Mouse (Mus musculus) Patski (cell line): ENCODE data around the gene Zfpm1. TPM values are rescaled to one million over a fixed set of nuclear protein-coding genes. Genes with fewer than 3 reads are reported as not detected.
A peak's percentile ranks its signal among the peaks of the same experiment; 100 is the strongest.

Source experiments
- ATAC-seq: fragments of 100-300 bp; one replicate; pipeline ENCODE4 v1.8.0; 2021
- CTCF ChIA-PET: fragments of 350-600 bp; sonication (Branson Sonifier 250); formaldehyde crosslinking; loops from one replicate; lab custom pipeline; 2022; ENCODE audit warnings: inconsistent platforms; lab: Charles Lee
- POLR2A ChIA-PET: fragments of 350-600 bp; sonication (Branson Sonifier 250); formaldehyde crosslinking; loops from one replicate; lab custom pipeline; 2022; ENCODE audit warnings: antibody characterized with exemption, inconsistent platforms; lab: Charles Lee
- DNase-seq: peaks from one replicate; pipeline ENCODE4 v3.0.0-alpha.2; 2011; ENCODE audit warnings: low read depth, low spot score
- H3K27me3 ChIP-seq: fragments of 371-371 bp; one replicate; pipeline ENCODE4 v1.5.1; 2021
- CTCF ChIP-seq: fragments of 100-300 bp; IDR thresholded peaks from one replicate; pipeline ENCODE4 v1.5.1; 2021
- in situ Hi-C: fragments of 300-500 bp; cut with MboI; formaldehyde crosslinking; loops from 3 replicates; pipeline ENCODE4 v1.11.1; 2018; ENCODE audit warnings: low pct_unique_long_range_greater_than_20kb, mixed read lengths
- polyA plus RNA-seq: library from polyadenylated mRNA; unstranded; gene quantifications from one replicate; pipeline ENCODE4 v1.2.3, GENCODE M21; 2021

The Zfpm1 gene
- 17.8 TPM for polyA plus RNA-seq

DNA sequence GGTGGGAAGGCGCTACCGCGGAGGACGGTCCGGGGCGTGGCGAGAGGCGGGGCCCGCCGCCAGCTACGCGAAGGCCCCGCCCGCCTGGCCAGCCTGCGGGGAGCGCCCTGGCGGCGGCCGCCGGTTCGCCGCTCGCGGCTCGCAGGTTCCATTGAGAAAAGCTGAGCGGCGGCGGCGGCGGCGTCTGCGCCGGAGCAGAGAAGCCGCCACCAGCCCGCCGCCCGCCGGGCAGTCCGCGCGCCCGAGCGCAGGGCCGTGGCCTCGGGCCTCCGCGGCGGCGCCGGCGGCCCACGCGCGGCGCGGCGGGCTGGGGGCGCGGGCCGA lies at the start of gene Zfpm1:
Zfpm1 (plus strand) TSS at position 107 of the 324 bp plus-strand sequence.
- ATAC-seq: no peak
- no peaks in the 10 kb centered on the region for H3K27me3 ChIP-seq
- in situ Hi-C loops: loop anchor here (5.0 kb wide), 1 partner anchor 50 kb away; no protein-coding TSS in a partner anchor
- no peak for DNase-seq
- ChIA-PET POLR2A (interaction anchor here (1.2 kb wide), 1 partner anchor 52 kb away, joined by 3 read pairs; no protein-coding TSS in a partner anchor), CTCF (interaction anchor here (1.0 kb wide), 1 partner anchor 304 kb away, joined by 3 read pairs; no protein-coding TSS in a partner anchor)
- TF ChIP-seq CTCF: no peak

DNA sequence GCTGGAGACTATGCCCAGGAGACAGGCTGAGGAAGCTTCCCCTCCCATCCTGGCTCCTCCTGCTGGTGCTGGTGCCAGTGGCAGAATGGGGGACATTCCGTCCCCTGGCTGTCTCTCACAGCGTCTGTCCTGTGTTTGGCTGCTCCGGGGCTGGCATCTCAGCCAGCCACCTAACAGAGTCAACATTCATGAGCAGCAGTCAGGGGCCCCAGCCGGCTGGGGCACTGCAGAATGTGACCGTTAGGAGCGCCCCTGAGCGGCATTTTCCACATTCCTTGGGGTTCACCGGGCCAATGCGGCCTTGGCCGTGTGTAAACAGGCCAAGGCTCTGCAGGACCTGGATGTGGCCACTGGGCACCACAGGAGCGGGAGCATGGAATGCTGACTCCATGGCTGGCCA lies 47.9 kb upstream of the Zfpm1 start:
- POLR2A ChIA-PET: interaction anchor here (0.6 kb wide), 1 partner anchor 238 kb away, joined by 4 read pairs; no protein-coding TSS in a partner anchor

DNA sequence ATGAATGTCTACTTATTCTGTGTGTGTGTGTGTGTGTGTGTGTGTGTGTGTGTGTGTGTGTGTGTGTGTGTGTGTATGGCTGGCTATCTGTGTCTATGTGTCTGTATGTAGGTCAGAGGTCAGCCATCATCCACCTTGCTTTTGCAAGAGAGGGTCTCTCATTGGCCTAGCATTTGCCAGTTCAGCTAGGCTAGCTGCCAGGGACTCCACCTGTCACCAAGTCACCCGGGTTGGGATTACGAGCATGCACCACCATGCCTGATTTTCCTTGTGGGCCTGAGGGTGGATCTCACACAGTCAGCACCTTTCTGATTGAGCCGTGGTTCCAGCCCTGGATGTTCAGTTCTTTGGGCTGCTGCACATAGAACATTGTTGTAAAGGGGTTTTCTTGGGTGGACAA lies 45.4 kb upstream of the Zfpm1 start:
- POLR2A ChIA-PET: no interaction called here
- in situ Hi-C loops: no loop called here
- H3K27me3 ChIP-seq: no peaks in the 10 kb centered on the region
- no peak for TF ChIP-seq CTCF
- DNase-seq (no peak), ATAC-seq (no peak)
- CTCF ChIA-PET: no interaction called here

More for the DNA sequence above, 47.9 kb upstream of the Zfpm1 start:
- ATAC-seq (peak; percentile 78), DNase-seq (peak; percentile 81)
- in situ Hi-C loops: no loop called here
- no peaks in the 10 kb centered on the region for H3K27me3 ChIP-seq
- no peak for TF ChIP-seq CTCF
- CTCF ChIA-PET: interaction anchor here (0.7 to 1.4 kb wide), 2 partner anchors 15 to 80 kb away, joined by 3 read pairs; no protein-coding TSS in a partner anchor

DNA sequence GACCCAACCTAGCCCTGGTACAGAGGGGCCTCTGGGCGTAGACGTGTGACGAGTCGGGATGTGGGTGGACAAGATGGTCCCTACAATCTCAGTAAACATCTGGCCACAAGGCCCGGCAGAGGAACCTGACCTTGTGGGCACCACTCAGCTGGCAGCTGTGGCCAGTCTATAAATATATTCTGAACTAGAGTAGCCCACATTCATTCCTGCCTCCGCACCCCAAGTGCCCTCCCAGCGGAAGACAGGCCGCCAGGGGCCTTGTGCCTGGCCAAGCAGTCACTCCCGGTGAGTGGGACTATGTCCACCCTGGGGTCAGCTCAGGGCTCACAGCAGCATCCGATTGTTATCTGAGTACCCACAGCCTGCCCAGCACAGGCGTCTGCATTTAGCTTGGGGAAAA lies 43.7 kb upstream of the Zfpm1 start:
- ChIA-PET CTCF (no interaction called here), POLR2A (no interaction called here)
- TF ChIP-seq CTCF: no peak
- DNase-seq (no peak), ATAC-seq (no peak)
- H3K27me3 ChIP-seq: no peaks in the 10 kb centered on the region
- in situ Hi-C loops: no loop called here

GRCm38 (mm10) chr8:122238731-122239130 lies 43.2 kb upstream of the Zfpm1 start:
- ChIA-PET POLR2A (no interaction called here), CTCF (no interaction called here)
- TF ChIP-seq CTCF: no peak
- in situ Hi-C loops: no loop called here
- H3K27me3 ChIP-seq: no peaks in the 10 kb centered on the region
- no peak for ATAC-seq
- DNase-seq: no peak

- ATAC-seq (no peak), DNase-seq (no peak)
- POLR2A ChIA-PET: interaction anchor here (0.9 kb wide), 1 partner anchor 10 kb away, joined by 3 read pairs; no protein-coding TSS in a partner anchor
- H3K27me3 ChIP-seq: no peaks in the 10 kb centered on the region
- in situ Hi-C loops: no loop called here
- no peak for TF ChIP-seq CTCF
- CTCF ChIA-PET: interaction anchor here (0.9 kb wide), 1 partner anchor 19 kb away, joined by 3 read pairs; no protein-coding TSS in a partner anchor
Observed at GRCm38 (mm10) chr8:122240241-122241026, 41.5 kb upstream of the Zfpm1 start.

DNA sequence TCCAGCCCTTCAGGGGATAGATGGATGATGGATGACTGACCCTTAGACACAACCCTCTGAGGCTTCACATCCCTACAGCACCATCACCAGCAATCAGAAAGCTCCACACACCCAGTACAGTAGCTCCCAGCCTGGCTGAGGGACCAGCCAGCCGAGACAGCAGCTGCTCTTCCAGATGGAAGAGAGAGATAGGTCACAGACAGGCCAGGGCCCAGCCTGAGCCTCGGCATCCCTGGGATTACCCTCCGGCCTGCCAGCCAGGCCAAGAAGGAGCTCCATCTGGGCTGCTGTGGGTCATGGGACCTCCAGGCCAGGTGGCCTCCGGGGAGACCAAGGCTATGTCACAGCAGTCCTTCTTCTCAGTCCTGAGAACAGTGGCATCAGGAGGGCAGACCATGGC lies 38.6 kb upstream of the Zfpm1 start:
- H3K27me3 ChIP-seq: no peaks in the 10 kb centered on the region
- DNase-seq (no peak), ATAC-seq (no peak)
- ChIA-PET POLR2A (no interaction called here), CTCF (interaction anchor here (1.5 kb wide), 1 partner anchor 13 kb away, joined by 3 read pairs; no protein-coding TSS in a partner anchor)
- in situ Hi-C loops: no loop called here
- TF ChIP-seq CTCF: no peak

GRCm38 (mm10) chr8:122245161-122245560 lies 36.8 kb upstream of the Zfpm1 start:
- in situ Hi-C loops: no loop called here
- ChIA-PET CTCF (interaction anchor here (0.8 kb wide), 1 partner anchor 267 kb away, joined by 4 read pairs; no protein-coding TSS in a partner anchor), POLR2A (no interaction called here)
- TF ChIP-seq CTCF: no peak
- DNase-seq: no peak
- ATAC-seq: no peak
- no peaks in the 10 kb centered on the region for H3K27me3 ChIP-seq

GRCm38 (mm10) chr8:122246257-122247211 lies 35.4 kb upstream of the Zfpm1 start:
- DNase-seq (no peak), ATAC-seq (no peak)
- POLR2A ChIA-PET: interaction anchor here (0.7 to 1.0 kb wide), 2 partner anchors 16 to 101 kb away, joined by 3 read pairs; no protein-coding TSS in a partner anchor
- no peaks in the 10 kb centered on the region for H3K27me3 ChIP-seq
- in situ Hi-C loops: no loop called here
- CTCF ChIA-PET: interaction anchor here (1.4 kb wide), 1 partner anchor 17 kb away, joined by 3 read pairs; no protein-coding TSS in a partner anchor
- no peak for TF ChIP-seq CTCF

- ATAC-seq (no peak), DNase-seq (no peak)
- TF ChIP-seq CTCF: no peak
- CTCF ChIA-PET: no interaction called here
- in situ Hi-C loops: no loop called here
- H3K27me3 ChIP-seq: no peaks in the 10 kb centered on the region
- POLR2A ChIA-PET: interaction anchor here (1.2 kb wide), 1 partner anchor 8 kb away, joined by 3 read pairs; no protein-coding TSS in a partner anchor
Observed at GRCm38 (mm10) chr8:122251739-122252138, 30.2 kb upstream of the Zfpm1 start.
